Mouse (Mus musculus): ENCODE data around the gene Morf4l2.

DNA sequence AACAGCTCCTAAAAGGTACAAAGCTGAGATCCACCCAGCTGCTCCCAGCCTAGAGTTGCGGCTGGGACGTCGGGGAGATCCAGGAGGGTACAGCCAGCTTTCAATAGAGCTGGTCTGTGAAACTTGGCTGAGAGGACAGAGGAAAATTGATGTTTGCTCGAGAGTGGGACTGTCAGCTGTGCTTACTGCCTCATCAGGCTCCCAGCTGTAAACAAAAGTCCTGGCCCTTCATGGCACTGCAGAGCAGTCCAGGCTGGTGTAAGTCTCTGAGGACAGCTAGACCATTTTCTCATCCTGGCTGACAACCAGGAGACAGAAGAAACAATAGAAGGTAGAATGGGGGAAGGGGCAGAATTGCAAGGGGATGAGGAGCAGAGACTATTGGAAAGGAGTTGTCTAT lies 5.8 kb upstream of the Morf4l2 start:
- no peak for TF ChIP-seq CTCF (IDR thresholded peaks at IDR 0.05; ENCODE audit: low read depth, low read length)
- no peak for TF ChIP-seq POLR2A (IDR thresholded peaks at IDR 0.05; ENCODE audit: extremely low read depth, insufficient read depth, low read length)

Data from liver, adult 2 months (tissue).